Mouse (Mus musculus): Measurements from ENCODE around the gene 1810049J17Rik. TPM values are rescaled to one million over a fixed set of nuclear protein-coding genes. Genes with fewer than 3 reads are reported as not detected.

1810049J17Rik gene
- polyA plus RNA-seq, 1 experiment from 2014 or later = 0.80 TPM

DNA sequence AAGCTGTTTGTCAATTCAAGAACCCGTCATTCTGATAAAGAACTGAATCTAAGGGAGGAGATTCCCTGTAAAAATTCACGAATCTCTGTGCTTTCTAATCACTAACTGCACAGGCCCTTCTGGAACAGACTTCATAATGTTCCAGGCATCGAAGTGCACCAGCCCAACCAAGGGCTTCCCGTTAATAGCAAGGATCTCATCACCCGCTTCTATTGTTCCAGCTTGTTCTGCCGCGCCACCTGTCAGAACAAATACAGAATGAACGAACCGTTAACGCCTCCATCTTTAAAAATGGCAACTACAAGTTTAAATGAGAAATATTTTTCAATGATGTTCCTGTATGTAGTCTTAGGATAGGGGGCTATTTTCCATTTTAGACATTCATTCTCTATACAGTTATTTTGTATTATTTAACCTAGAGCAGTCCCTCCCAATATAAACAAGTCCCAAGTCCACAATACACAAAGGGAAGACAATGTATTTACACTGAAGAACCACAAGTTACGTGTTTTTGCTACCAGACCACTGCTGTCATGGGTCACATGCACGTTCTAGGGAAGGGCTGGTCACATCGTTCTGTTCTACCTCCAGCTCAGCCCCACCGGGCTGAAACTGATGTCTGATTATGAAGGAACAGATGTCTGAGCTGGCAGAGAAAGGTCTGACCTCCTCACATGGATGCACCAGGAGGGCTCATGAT, 40.5 kb upstream of the 1810049J17Rik start:
- no peak for ATAC-seq (replicated peaks)
- 88% methylated on average over 14 of the region's 14 CpGs for WGBS

DNA sequence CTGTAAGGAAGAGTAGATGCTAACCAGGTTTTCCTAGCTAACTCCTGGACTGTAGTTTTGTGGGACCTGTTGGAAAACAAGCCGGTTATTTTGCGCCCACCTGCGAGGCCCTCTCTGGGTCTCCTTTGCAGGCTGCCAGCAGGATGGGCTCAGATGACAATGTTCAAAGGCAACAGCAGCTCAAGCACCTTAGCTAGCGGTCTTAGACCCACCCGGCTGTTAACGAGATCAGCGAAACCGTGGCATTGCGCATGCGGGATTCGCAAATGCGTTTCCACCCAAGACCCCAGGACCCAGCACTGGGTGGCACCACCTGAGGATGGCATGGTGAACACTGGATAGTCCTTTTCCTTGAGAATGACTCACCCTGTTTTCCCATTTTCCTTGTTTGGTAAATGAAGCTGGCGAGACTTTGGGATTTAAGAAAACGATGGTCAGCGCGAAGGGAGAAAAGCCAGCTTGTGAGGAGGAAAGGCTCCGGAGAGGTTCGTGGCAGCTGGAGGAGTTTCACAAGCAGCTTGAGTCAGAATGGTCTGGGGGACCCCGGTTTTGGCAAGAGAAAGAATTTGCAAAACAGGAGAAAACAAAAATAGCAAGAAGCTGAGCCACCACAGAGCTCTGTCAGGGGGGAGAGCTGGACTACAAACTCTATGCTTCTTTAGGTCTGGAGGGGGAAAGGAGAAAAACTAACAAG, 39.0 kb upstream of the 1810049J17Rik start:
- Histone ChIP-seq H3K4me3 (no peak overlapping the region), H3K27ac (replicated peaks) (no peak overlapping the region), H3K27me3 (no peaks in the 10 kb centered on the region), H3K9ac (replicated peaks) (no peak overlapping the region), H3K4me2 (replicated peaks) (no peak overlapping the region), H3K36me3 (peaks cover 2% of the 10 kb centered on the region; the same call in 1 of the 2 replicates), H3K9me3 (no peaks in the 10 kb centered on the region), H3K4me1 (peaks cover 6% of the 10 kb centered on the region)
- 79% methylated on average over 19 of the region's 19 CpGs for WGBS
- no peak for ATAC-seq (replicated peaks)

More for the DNA sequence above, 40.5 kb upstream of the 1810049J17Rik start:
- no peaks in the 10 kb centered on the region for H3K9me3 ChIP-seq
- no peaks in the 10 kb centered on the region for H3K36me3 ChIP-seq
- no peak overlapping the region for H3K9ac ChIP-seq (replicated peaks)
- peaks cover 17% of the 10 kb centered on the region for H3K4me1 ChIP-seq
- H3K27ac ChIP-seq (replicated peaks) = no peak overlapping the region
- H3K27me3 ChIP-seq = no peaks in the 10 kb centered on the region
- no peak overlapping the region for H3K4me2 ChIP-seq (replicated peaks)
- H3K4me3 ChIP-seq = no peak overlapping the region

DNA sequence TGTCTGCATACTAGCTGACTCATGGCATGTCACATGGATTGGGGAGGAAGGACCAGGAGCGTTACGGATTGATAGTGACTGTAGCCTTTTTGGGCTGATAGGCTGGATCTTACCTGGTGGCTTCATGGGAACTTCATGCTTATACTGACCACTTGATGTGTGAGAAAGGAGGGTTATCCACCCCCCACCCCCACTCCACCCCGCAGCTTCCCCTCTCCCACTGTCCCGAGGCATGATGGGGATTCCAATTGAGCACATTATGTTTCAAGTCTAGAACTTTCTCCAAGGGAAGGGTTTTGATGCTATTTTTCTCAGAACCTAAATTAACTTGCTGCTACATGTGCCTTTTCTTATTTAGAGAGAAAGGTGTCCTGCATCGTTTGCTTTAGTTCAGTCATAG, 36.7 kb upstream of the 1810049J17Rik start:
- ATAC-seq (replicated peaks) = no peak
- Histone ChIP-seq H3K4me3 (no peak overlapping the region), H3K27ac (replicated peaks) (no peak overlapping the region), H3K4me1 (no peaks in the 10 kb centered on the region), H3K27me3 (no peaks in the 10 kb centered on the region), H3K36me3 (peaks cover 14% of the 10 kb centered on the region), H3K9ac (replicated peaks) (no peak overlapping the region), H3K9me3 (no peaks in the 10 kb centered on the region), H3K4me2 (replicated peaks) (no peak overlapping the region)
- WGBS = 96% methylated on average over 5 of the region's 5 CpGs

DNA sequence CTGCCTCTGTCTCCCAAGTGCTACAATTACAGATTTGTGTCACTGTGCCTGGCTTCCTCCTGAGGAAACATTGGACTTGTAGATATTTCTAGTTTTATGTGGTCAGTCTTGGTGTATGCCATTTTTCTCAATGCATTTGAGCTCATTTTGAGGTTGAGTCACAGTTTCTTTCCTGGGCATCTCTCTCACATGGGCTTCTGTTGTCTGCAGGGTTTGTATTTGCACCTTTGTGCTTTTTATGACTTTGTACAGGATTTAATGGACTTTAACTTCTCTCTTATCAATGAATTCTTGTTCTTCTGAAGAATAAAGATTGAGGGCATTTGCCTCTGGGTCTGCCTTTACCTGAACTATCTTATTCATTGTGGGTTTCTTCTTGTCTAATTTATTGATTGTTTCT, 35.8 kb upstream of the 1810049J17Rik start:
- H3K27me3 ChIP-seq = no peaks in the 10 kb centered on the region
- ATAC-seq (replicated peaks) = no peak
- no peak overlapping the region for H3K9ac ChIP-seq (replicated peaks)
- H3K4me3 ChIP-seq = no peak overlapping the region
- no peaks in the 10 kb centered on the region for H3K9me3 ChIP-seq
- no peaks in the 10 kb centered on the region for H3K4me1 ChIP-seq
- H3K27ac ChIP-seq (replicated peaks) = no peak overlapping the region
- peaks cover 20% of the 10 kb centered on the region for H3K36me3 ChIP-seq
- H3K4me2 ChIP-seq (replicated peaks) = no peak overlapping the region

- Histone ChIP-seq H3K9ac (replicated peaks) (no peak overlapping the region), H3K27me3 (no peaks in the 10 kb centered on the region), H3K9me3 (no peaks in the 10 kb centered on the region), H3K27ac (replicated peaks) (no peak overlapping the region), H3K36me3 (peaks cover 26% of the 10 kb centered on the region), H3K4me3 (no peak overlapping the region), H3K4me2 (replicated peaks) (no peak overlapping the region), H3K4me1 (no peaks in the 10 kb centered on the region)
- 85% methylated on average over 7 of the region's 7 CpGs for WGBS
- ATAC-seq (replicated peaks) = no peak
Observed at GRCm38 (mm10) chr15:12355907-12356306, 34.2 kb upstream of the 1810049J17Rik start.

GRCm38 (mm10) chr15:12355261-12355660, 33.6 kb upstream of the 1810049J17Rik start:
- no peak overlapping the region for H3K4me3 ChIP-seq
- no peak overlapping the region for H3K9ac ChIP-seq (replicated peaks)
- peaks cover 26% of the 10 kb centered on the region for H3K36me3 ChIP-seq
- H3K4me1 ChIP-seq = no peaks in the 10 kb centered on the region
- WGBS = 93% methylated on average over 6 of the region's 6 CpGs
- no peak overlapping the region for H3K4me2 ChIP-seq (replicated peaks)
- H3K9me3 ChIP-seq = no peaks in the 10 kb centered on the region
- H3K27ac ChIP-seq (replicated peaks) = no peak overlapping the region
- H3K27me3 ChIP-seq = no peaks in the 10 kb centered on the region
- ATAC-seq (replicated peaks) = no peak

DNA sequence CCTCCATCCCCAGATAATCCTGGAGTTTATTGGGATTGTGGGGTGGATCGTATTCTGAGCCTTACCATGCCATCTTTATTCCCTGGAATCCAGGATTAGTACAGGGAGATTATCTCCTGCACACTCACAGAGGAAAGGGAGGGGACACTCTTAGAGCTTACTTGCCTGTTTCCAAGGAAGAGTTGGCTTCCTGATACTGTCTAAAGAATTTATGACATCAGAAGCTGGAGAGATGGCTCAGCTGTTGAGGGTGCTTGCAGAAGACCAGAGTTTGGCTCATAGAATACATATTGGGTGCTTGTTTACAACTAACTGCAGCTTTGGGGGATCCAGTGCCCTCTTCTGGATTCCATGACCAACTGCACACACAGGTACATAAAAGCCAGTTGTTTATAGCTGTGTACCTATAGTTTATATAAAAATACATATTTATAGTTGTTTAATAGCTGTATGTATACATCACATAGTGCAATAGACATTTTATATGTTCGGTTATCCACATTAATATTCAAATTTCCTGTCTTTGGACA, 32.6 kb upstream of the 1810049J17Rik start:
- H3K4me2 ChIP-seq (replicated peaks) = no peak overlapping the region
- ATAC-seq (replicated peaks) = no peak
- H3K36me3 ChIP-seq = peaks cover 34% of the 10 kb centered on the region
- H3K9me3 ChIP-seq = no peaks in the 10 kb centered on the region
- no peak overlapping the region for H3K4me3 ChIP-seq
- no peaks in the 10 kb centered on the region for H3K4me1 ChIP-seq
- no peak overlapping the region for H3K9ac ChIP-seq (replicated peaks)
- no peaks in the 10 kb centered on the region for H3K27me3 ChIP-seq
- WGBS = 89% methylated on average over 2 of the region's 2 CpGs
- no peak overlapping the region for H3K27ac ChIP-seq (replicated peaks)

DNA sequence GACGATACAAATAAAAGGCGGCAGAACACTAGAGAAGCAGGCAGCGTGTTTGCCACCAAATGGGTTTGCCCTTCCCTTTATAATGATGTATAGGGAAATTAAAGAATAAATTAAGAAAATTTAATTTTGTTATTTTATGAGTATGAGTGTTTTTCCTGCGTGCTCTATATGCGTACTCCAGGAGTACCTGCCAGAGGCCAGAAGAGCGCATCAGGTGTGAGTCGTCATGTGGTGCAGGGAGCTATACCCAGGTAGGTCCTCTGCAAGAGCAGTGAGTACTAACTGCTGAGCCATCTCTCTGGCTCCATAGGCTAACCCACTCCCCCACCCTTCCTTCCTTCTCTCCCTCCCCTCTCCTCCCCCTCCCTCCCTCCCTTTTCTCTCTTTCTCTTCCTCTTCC, 29.8 kb upstream of the 1810049J17Rik start:
- H3K27me3 ChIP-seq = no peaks in the 10 kb centered on the region
- H3K9me3 ChIP-seq = no peaks in the 10 kb centered on the region
- 86% methylated on average over 7 of the region's 7 CpGs for WGBS
- H3K36me3 ChIP-seq = peaks cover 36% of the 10 kb centered on the region
- H3K9ac ChIP-seq (replicated peaks) = no peak overlapping the region
- no peaks in the 10 kb centered on the region for H3K4me1 ChIP-seq
- H3K27ac ChIP-seq (replicated peaks) = no peak overlapping the region
- no peak overlapping the region for H3K4me2 ChIP-seq (replicated peaks)
- H3K4me3 ChIP-seq = no peak overlapping the region
- 0 out of 2 replicates have a peak, but pooled peaks have one; percentile 51 for ATAC-seq (replicated peaks)

DNA sequence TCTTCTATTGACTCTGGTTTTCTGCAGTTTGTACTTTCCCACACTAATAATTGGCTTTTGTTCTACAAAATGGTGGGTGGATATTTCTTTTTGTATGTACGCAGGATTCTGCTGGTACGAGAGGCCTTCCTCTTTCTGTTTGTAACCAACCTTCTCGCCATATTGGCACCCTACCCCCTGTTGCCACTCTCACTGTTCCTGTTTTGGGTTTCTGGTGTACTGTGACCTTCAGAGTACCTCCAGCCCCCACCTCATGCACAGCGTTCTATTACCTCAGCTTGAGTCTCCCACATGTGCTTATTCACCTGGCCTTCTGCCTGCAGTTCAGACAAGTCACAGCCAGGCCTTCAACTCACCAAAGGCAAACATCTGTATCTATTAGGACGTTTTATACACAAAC, 28.1 kb upstream of the 1810049J17Rik start:
- Histone ChIP-seq H3K4me3 (no peak overlapping the region), H3K9me3 (no peaks in the 10 kb centered on the region), H3K36me3 (peaks cover 26% of the 10 kb centered on the region), H3K4me1 (no peaks in the 10 kb centered on the region), H3K9ac (replicated peaks) (no peak overlapping the region), H3K27ac (replicated peaks) (no peak overlapping the region), H3K4me2 (replicated peaks) (no peak overlapping the region), H3K27me3 (no peaks in the 10 kb centered on the region)
- 85% methylated on average over 5 of the region's 5 CpGs for WGBS
- ATAC-seq (replicated peaks) = no peak

GRCm38 (mm10) chr15:12348950-12349349, 27.3 kb upstream of the 1810049J17Rik start:
- Histone ChIP-seq H3K9ac (replicated peaks) (no peak overlapping the region), H3K27ac (replicated peaks) (no peak overlapping the region), H3K9me3 (no peaks in the 10 kb centered on the region), H3K27me3 (no peaks in the 10 kb centered on the region), H3K4me3 (no peak overlapping the region), H3K4me2 (replicated peaks) (no peak overlapping the region), H3K4me1 (no peaks in the 10 kb centered on the region), H3K36me3 (peaks cover 26% of the 10 kb centered on the region)
- WGBS = 91% methylated on average over 3 of the region's 3 CpGs
- ATAC-seq (replicated peaks) = no peak

DNA sequence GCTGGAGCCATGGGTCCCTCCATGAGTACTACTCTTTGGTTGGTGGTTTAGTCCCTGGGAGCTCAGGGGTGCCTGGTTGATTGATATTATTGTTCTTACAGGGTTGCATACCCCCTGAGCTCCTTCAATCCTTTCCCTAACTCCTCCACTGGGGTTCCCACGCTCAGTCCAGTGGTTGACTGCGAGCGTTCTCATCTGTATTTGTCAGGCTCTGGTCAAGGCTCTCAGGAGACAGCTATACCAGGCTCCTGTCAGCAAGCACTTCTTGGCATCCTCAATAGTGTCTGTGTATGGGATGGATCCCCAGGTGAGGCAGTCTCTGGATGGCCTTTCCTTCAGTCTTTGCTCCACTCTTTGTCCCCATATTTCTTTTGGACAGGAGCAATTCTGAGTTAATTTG, 25.2 kb upstream of the 1810049J17Rik start:
- H3K4me1 ChIP-seq = no peaks in the 10 kb centered on the region
- H3K9ac ChIP-seq (replicated peaks) = no peak overlapping the region
- no peak overlapping the region for H3K27ac ChIP-seq (replicated peaks)
- H3K27me3 ChIP-seq = no peaks in the 10 kb centered on the region
- H3K36me3 ChIP-seq = peaks cover 24% of the 10 kb centered on the region
- no peaks in the 10 kb centered on the region for H3K9me3 ChIP-seq
- no peak for ATAC-seq (replicated peaks)
- H3K4me2 ChIP-seq (replicated peaks) = no peak overlapping the region
- WGBS = 95% methylated on average over 3 of the region's 3 CpGs
- H3K4me3 ChIP-seq = no peak overlapping the region

- no peak overlapping the region for H3K27ac ChIP-seq (replicated peaks)
- no peak overlapping the region for H3K9ac ChIP-seq (replicated peaks)
- H3K9me3 ChIP-seq = no peaks in the 10 kb centered on the region
- no peak overlapping the region for H3K4me3 ChIP-seq
- peaks cover 8% of the 10 kb centered on the region; the same call in 1 of the 2 replicates for H3K4me1 ChIP-seq
- peak; percentile 64; the same call in 1 of the 2 replicates for ATAC-seq (replicated peaks)
- H3K27me3 ChIP-seq = no peaks in the 10 kb centered on the region
- no peak overlapping the region for H3K4me2 ChIP-seq (replicated peaks)
- H3K36me3 ChIP-seq = peaks cover 13% of the 10 kb centered on the region
- 2% methylated on average over 4 of the region's 4 CpGs for WGBS
Observed at GRCm38 (mm10) chr15:12341401-12341758, 19.7 kb upstream of the 1810049J17Rik start.
